Mouse (Mus musculus) midbrain, embryonic 11.5 days (tissue): Measurements from ENCODE around the gene Pard3. TPM values are rescaled to one million over a fixed set of nuclear protein-coding genes. Genes with fewer than 3 reads are reported as not detected.

Experiments
- ATAC-seq: fragments of 200-750 bp; cut with Nextera tagmentation; 2 replicates; pipeline ENCODE4 v1.8.0; 2017; ENCODE audit warnings: moderate TSS enrichment, moderate library complexity; ENCODE audit not compliant: low FRiP score
- DNase-seq: peaks from one replicate; pipeline ENCODE4 v3.0.0; 2015; ENCODE audit warnings: low spot score; ENCODE audit errors: missing footprints
- H3K27ac ChIP-seq: fragments of 300-500 bp; sonication (generic); 2 replicates; pipeline ENCODE4 v1.5.1; 2014; ENCODE audit warnings: low read depth, low read length
- H3K27me3 ChIP-seq: fragments of 300-500 bp; sonication (generic); 2 replicates; pipeline ENCODE4 v1.6.1; 2014; ENCODE audit warnings: mild to moderate bottlenecking, low read length, moderate library complexity, mixed read lengths; ENCODE audit not compliant: control insufficient read depth, insufficient read depth
- H3K36me3 ChIP-seq: fragments of 300-500 bp; sonication (generic); 2 replicates; pipeline ENCODE4 v1.6.1; 2014; ENCODE audit warnings: mild to moderate bottlenecking, low read length, moderate library complexity, mixed read lengths; ENCODE audit not compliant: control insufficient read depth, insufficient read depth
- H3K4me1 ChIP-seq: fragments of 300-500 bp; sonication (generic); 2 replicates; pipeline ENCODE4 v1.6.1; 2014; ENCODE audit warnings: low read length; ENCODE audit not compliant: control insufficient read depth, insufficient read depth
- H3K4me2 ChIP-seq: fragments of 300-500 bp; sonication (generic); 2 replicates; pipeline ENCODE4 v1.6.1; 2014; ENCODE audit warnings: mild to moderate bottlenecking, moderate library complexity
- H3K4me3 ChIP-seq: fragments of 300-500 bp; sonication (generic); 2 replicates; pipeline ENCODE4 v1.5.1; 2014; ENCODE audit warnings: low read depth, low read length
- H3K9ac ChIP-seq: fragments of 300-500 bp; sonication (generic); 2 replicates; pipeline ENCODE4 v1.6.1; 2014; ENCODE audit warnings: low read length
- H3K9me3 ChIP-seq: fragments of 300-500 bp; sonication (generic); 2 replicates; pipeline ENCODE4 v1.6.1; 2016; ENCODE audit warnings: low read length; ENCODE audit not compliant: control insufficient read depth
- WGBS: fragments of 180-500 bp; shearing (Covaris S2); extraction: QIAGEN DNeasy Blood & Tissue Kit; methylation state at CpG from one replicate; pipeline ENCODE4 v1.1.7; 2014; 5-methylcytosine and 5-hydroxymethylcytosine counted together
- polyA plus RNA-seq: library from polyadenylated mRNA; unstranded; fragments of >200 nt; fragmentation: Nextera tagmentation; extraction: Ambion mirVana; gene quantifications from 2 replicates; pipeline ENCODE4 v1.2.1, GENCODE M21; 2014

Pard3 gene
- polyA plus RNA-seq, 1 experiment from 2014 or later, result 30.4 TPM

GRCm38 (mm10) chr8:127174411-127174810 lies 110.7 kb downstream of the Pard3 start:
- Histone ChIP-seq H3K36me3 (no peaks in the 10 kb centered on the region), H3K9me3 (no peaks in the 10 kb centered on the region), H3K4me3 (no peak overlapping the region), H3K27me3 (no peaks in the 10 kb centered on the region), H3K4me2 (no peak overlapping the region), H3K27ac (no peak overlapping the region), H3K9ac (no peak overlapping the region), H3K4me1 (no peaks in the 10 kb centered on the region)
- DNase-seq (no peak), ATAC-seq (no peak)
- 93% methylated on average over 6 of the region's 6 CpGs for WGBS

- H3K4me1 ChIP-seq, result no peaks in the 10 kb centered on the region
- H3K27me3 ChIP-seq, result no peaks in the 10 kb centered on the region
- WGBS, result 91% methylated on average over 6 of the region's 6 CpGs
- no peak overlapping the region for H3K4me3 ChIP-seq
- H3K36me3 ChIP-seq, result no peaks in the 10 kb centered on the region
- H3K9ac ChIP-seq, result no peak overlapping the region
- no peaks in the 10 kb centered on the region for H3K9me3 ChIP-seq
- no peak overlapping the region for H3K4me2 ChIP-seq
- ATAC-seq (no peak), DNase-seq (no peak)
- no peak overlapping the region for H3K27ac ChIP-seq
Observed at GRCm38 (mm10) chr8:127175160-127175836, 111.6 kb downstream of the Pard3 start.

- 72% methylated on average over 4 of the region's 4 CpGs for WGBS
- Histone ChIP-seq H3K4me3 (no peak overlapping the region), H3K9ac (no peak overlapping the region), H3K4me2 (no peak overlapping the region), H3K4me1 (peaks cover 2% of the 10 kb centered on the region; the same call in 1 of the 2 replicates), H3K9me3 (no peaks in the 10 kb centered on the region), H3K27ac (no peak overlapping the region), H3K36me3 (no peaks in the 10 kb centered on the region), H3K27me3 (no peaks in the 10 kb centered on the region)
- ATAC-seq (peak; percentile 61; the same call in 1 of the 2 replicates), DNase-seq (peak; percentile 94)
Observed at GRCm38 (mm10) chr8:127178634-127179033, 114.9 kb downstream of the Pard3 start.

GRCm38 (mm10) chr8:127181246-127181645 lies 117.6 kb downstream of the Pard3 start:
- peaks cover 8% of the 10 kb centered on the region; the same call in 1 of the 2 replicates for H3K4me1 ChIP-seq
- no peaks in the 10 kb centered on the region for H3K9me3 ChIP-seq
- no peak overlapping the region for H3K9ac ChIP-seq
- no peak overlapping the region for H3K4me2 ChIP-seq
- WGBS, result 95% methylated on average over 3 of the region's 3 CpGs
- H3K27me3 ChIP-seq, result no peaks in the 10 kb centered on the region
- DNase-seq (no peak), ATAC-seq (no peak)
- no peak overlapping the region for H3K4me3 ChIP-seq
- no peak overlapping the region for H3K27ac ChIP-seq
- no peaks in the 10 kb centered on the region for H3K36me3 ChIP-seq

- Histone ChIP-seq H3K4me3 (no peak overlapping the region), H3K4me1 (peaks cover 8% of the 10 kb centered on the region; the same call in 1 of the 2 replicates), H3K27ac (no peak overlapping the region), H3K9ac (no peak overlapping the region), H3K9me3 (no peaks in the 10 kb centered on the region), H3K27me3 (no peaks in the 10 kb centered on the region), H3K36me3 (no peaks in the 10 kb centered on the region), H3K4me2 (no peak overlapping the region)
- WGBS, result 79% methylated on average over 3 of the region's 3 CpGs
- no peak for DNase-seq
- no peak for ATAC-seq
Observed at GRCm38 (mm10) chr8:127182065-127182464, 118.4 kb downstream of the Pard3 start.

GRCm38 (mm10) chr8:127183533-127183932 lies 119.8 kb downstream of the Pard3 start:
- H3K4me1 ChIP-seq, result peaks cover 8% of the 10 kb centered on the region; the same call in 1 of the 2 replicates
- ATAC-seq (no peak; the same call in 1 of the 2 replicates), DNase-seq (no peak)
- H3K9ac ChIP-seq, result no peak overlapping the region
- H3K4me3 ChIP-seq, result no peak overlapping the region
- no peaks in the 10 kb centered on the region for H3K27me3 ChIP-seq
- no peaks in the 10 kb centered on the region for H3K36me3 ChIP-seq
- no peaks in the 10 kb centered on the region for H3K9me3 ChIP-seq
- no peak overlapping the region for H3K27ac ChIP-seq
- 66% methylated on average over 2 of the region's 2 CpGs for WGBS
- H3K4me2 ChIP-seq, result no peak overlapping the region

- Histone ChIP-seq H3K9ac (no peak overlapping the region), H3K27ac (no peak overlapping the region), H3K4me1 (peaks cover 8% of the 10 kb centered on the region; the same call in 1 of the 2 replicates), H3K9me3 (no peaks in the 10 kb centered on the region), H3K4me3 (no peak overlapping the region), H3K27me3 (no peaks in the 10 kb centered on the region), H3K36me3 (no peaks in the 10 kb centered on the region), H3K4me2 (no peak overlapping the region)
- 45% methylated on average over 4 of the region's 4 CpGs for WGBS
- ATAC-seq (no peak), DNase-seq (no peak)
Observed at GRCm38 (mm10) chr8:127184025-127184424, 120.3 kb downstream of the Pard3 start.

GRCm38 (mm10) chr8:127185897-127186296 lies 122.2 kb downstream of the Pard3 start:
- Histone ChIP-seq H3K4me3 (no peak overlapping the region), H3K9me3 (no peaks in the 10 kb centered on the region), H3K27me3 (no peaks in the 10 kb centered on the region), H3K4me2 (no peak overlapping the region), H3K4me1 (peaks cover 8% of the 10 kb centered on the region; the same call in 1 of the 2 replicates), H3K27ac (no peak overlapping the region), H3K36me3 (no peaks in the 10 kb centered on the region), H3K9ac (no peak overlapping the region)
- DNase-seq, result no peak
- WGBS, result 79% methylated on average over 7 of the region's 7 CpGs
- no peak for ATAC-seq

GRCm38 (mm10) chr8:127188671-127189070 lies 125.0 kb downstream of the Pard3 start:
- Histone ChIP-seq H3K4me1 (peaks cover 10% of the 10 kb centered on the region), H3K27ac (no peak overlapping the region), H3K4me2 (no peak overlapping the region), H3K36me3 (no peaks in the 10 kb centered on the region), H3K9ac (no peak overlapping the region), H3K27me3 (no peaks in the 10 kb centered on the region), H3K9me3 (no peaks in the 10 kb centered on the region), H3K4me3 (no peak overlapping the region)
- ATAC-seq (no peak), DNase-seq (no peak)
